Mouse (Mus musculus): ENCODE measurements around the gene Sf3b6. TPM values are rescaled to one million over a fixed set of nuclear protein-coding genes. Genes with fewer than 3 reads are reported as not detected.

The Sf3b6 gene
- polyA plus RNA-seq, 1 experiment from 2014 or later, result 174 TPM

DNA sequence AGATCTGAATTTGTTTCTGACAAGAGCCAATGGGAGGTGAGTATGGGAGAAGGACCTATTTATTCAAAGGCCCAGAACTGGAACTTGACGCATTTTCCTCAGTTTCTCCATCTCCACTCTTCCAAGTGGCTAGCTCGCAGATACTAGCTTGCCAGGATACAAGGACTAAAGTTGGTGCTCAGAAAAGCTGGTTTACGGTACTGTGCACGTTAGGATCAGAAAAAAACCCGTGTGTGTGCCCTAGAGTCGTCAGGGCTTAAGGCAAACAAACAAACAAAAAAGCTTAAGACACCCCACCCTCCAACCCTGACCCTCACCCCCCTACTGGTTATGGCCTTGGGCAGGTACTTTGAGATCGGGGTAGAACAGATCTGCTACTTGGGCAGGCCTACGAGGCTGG lies 25.1 kb downstream of the Sf3b6 start:
- Histone ChIP-seq H3K9ac (no peak overlapping the region), H3K36me3 (no peaks in the 10 kb centered on the region), H3K27ac (replicated peaks) (no peak overlapping the region), H3K4me3 (no peak overlapping the region), H3K27me3 (peaks cover 4% of the 10 kb centered on the region; the same call in 1 of the 2 replicates), H3K4me1 (replicated peaks) (peaks cover 26% of the 10 kb centered on the region), H3K4me2 (no peak overlapping the region), H3K9me3 (no peaks in the 10 kb centered on the region)
- ATAC-seq (ENCODE audit: low FRiP score, low read depth), result no peak
- 88% methylated on average over 8 of the region's 8 CpGs for WGBS

DNA sequence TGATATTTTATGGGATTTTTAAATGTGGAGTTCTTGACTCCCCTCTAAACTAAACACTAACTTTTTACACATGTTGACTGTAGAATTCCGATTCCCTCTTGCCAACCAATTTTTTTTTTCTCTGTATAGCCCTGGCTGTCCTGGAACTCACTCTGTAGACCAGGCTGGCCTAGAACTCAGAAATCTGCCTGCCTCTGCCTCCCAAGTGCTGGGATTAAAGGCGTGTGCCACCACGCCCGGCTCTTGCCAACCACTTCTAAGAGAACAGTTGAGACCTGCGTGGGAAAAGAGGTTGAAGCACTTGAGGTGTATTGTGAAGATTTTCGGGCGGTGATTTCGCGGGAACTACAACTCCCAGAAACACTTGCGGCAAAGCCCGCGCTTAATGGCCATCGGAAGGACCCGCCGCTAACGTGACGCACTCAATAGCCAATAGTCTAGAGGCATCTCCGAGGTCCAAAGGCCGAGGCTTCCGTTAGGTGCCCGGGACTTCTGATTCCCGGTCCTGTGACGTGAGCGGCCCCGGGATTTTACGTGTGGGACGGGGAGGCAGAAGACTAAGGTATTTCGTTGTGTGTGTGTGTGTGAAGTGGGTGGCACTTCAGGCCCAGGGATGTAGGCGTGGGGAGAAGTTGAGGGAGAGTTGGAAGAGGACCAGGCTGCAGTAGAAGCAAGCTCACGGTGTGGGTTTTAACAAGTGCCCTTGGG lies 25.7 kb downstream of the Sf3b6 start, which contains the start of gene Wdcp:
Gene Wdcp, plus strand, starts transcription at position 414 of the 708 bp plus-strand sequence.
- no peaks in the 10 kb centered on the region for H3K36me3 ChIP-seq
- peaks cover 26% of the 10 kb centered on the region for H3K4me1 ChIP-seq (replicated peaks)
- H3K9ac ChIP-seq, result peak within 1 kb of the TSS; percentile 58
- 1% methylated on average over 30 of the region's 30 CpGs for WGBS
- peak within 1 kb of the TSS; percentile 53 for H3K27ac ChIP-seq (replicated peaks)
- H3K4me2 ChIP-seq, result peak within 1 kb of the TSS; percentile 88
- no peaks in the 10 kb centered on the region for H3K9me3 ChIP-seq
- peak; percentile 91 for ATAC-seq (ENCODE audit: low FRiP score, low read depth)
- H3K27me3 ChIP-seq, result peaks cover 4% of the 10 kb centered on the region; the same call in 1 of the 2 replicates
- peak within 1 kb of the TSS; percentile 71 for H3K4me3 ChIP-seq

DNA sequence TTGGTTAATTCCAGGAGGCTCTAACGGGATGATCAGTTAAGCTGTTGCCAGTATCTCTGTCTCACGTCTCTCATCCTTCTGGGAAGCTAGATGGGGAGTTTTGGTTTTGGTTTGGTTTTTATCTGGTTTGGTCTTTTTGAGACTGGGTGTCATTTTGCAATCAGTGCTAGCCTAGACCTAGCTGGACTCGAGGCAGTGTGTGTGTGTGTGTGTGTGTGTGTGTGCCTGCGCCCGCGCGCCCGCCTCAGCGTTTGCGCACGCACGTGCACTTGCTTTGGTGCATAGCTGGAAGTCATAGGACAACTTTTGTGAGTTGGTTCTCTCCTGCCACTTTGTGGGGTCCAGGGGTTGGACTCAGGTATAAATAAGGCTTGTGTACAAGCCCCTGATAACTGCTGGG lies 26.4 kb downstream of the Sf3b6 start:
- whole genome bisulfite sequencing, result 0% methylated on average over 12 of the region's 12 CpGs
- H3K27ac ChIP-seq (replicated peaks), result peak overlapping the region; percentile 53; the same call in 1 of the 2 replicates

DNA sequence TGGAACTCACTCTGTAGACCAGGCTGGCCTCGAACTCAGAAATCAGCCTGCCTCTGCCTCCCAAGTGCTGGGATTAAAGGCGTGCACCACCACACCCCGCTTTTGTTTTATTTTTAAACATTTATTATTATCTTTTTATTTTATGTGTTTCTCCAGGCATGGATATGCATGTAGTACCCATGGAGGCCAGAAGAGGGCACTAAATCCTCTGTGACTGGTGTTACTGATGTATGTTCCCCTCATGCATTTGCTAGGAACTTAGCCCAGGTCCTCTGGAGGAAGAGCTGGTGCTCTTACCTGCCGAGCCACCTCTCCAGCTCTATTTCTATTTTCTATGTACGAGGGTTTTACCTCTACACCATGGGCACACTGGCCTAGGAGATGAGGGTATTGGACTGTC lies 38.8 kb downstream of the Sf3b6 start:
- Histone ChIP-seq H3K36me3 (peaks cover 10% of the 10 kb centered on the region), H3K9ac (no peak overlapping the region), H3K4me1 (replicated peaks) (no peaks in the 10 kb centered on the region), H3K27me3 (no peaks in the 10 kb centered on the region), H3K9me3 (no peaks in the 10 kb centered on the region), H3K4me3 (no peak overlapping the region), H3K27ac (replicated peaks) (no peak overlapping the region), H3K4me2 (no peak overlapping the region)
- ATAC-seq (ENCODE audit: low FRiP score, low read depth), result no peak
- 98% methylated on average over 5 of the region's 5 CpGs for WGBS

More for the DNA sequence above, 26.4 kb downstream of the Sf3b6 start:
- ATAC-seq (ENCODE audit: low FRiP score, low read depth), result 0 out of 2 replicates have a peak, but pooled peaks have one; percentile 35
- Histone ChIP-seq H3K4me1 (replicated peaks) (peaks cover 26% of the 10 kb centered on the region), H3K4me2 (peak overlapping the region; percentile 65), H3K36me3 (no peaks in the 10 kb centered on the region; the same call in 1 of the 2 replicates), H3K9ac (peak overlapping the region; percentile 58), H3K9me3 (no peaks in the 10 kb centered on the region), H3K4me3 (peak overlapping the region; percentile 71), H3K27me3 (peaks cover 4% of the 10 kb centered on the region; the same call in 1 of the 2 replicates)

DNA sequence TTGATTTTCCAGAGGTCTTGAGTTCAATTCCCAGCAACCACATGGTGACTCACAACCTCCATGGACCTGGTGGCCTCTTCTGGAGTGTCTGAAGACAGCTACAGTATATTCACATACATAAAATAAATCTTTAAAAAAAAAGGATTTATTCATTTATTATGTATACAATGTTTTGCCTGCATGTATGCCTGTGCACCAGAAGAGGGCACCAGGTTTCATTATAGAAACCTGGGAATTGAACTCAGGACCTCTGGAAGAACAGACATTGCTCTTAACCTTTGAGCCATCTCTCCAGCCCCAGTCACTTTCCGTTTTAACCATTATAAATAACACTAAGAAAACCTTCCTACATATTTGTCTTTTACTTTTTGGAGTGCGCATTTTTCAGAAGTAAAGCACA lies 39.5 kb downstream of the Sf3b6 start:
- Histone ChIP-seq H3K4me3 (no peak overlapping the region), H3K36me3 (peaks cover 10% of the 10 kb centered on the region), H3K9ac (no peak overlapping the region), H3K27ac (replicated peaks) (no peak overlapping the region), H3K9me3 (no peaks in the 10 kb centered on the region), H3K4me1 (replicated peaks) (no peaks in the 10 kb centered on the region), H3K27me3 (no peaks in the 10 kb centered on the region), H3K4me2 (no peak overlapping the region)
- 91% methylated on average over 2 of the region's 2 CpGs for WGBS
- ATAC-seq (ENCODE audit: low FRiP score, low read depth), result no peak

DNA sequence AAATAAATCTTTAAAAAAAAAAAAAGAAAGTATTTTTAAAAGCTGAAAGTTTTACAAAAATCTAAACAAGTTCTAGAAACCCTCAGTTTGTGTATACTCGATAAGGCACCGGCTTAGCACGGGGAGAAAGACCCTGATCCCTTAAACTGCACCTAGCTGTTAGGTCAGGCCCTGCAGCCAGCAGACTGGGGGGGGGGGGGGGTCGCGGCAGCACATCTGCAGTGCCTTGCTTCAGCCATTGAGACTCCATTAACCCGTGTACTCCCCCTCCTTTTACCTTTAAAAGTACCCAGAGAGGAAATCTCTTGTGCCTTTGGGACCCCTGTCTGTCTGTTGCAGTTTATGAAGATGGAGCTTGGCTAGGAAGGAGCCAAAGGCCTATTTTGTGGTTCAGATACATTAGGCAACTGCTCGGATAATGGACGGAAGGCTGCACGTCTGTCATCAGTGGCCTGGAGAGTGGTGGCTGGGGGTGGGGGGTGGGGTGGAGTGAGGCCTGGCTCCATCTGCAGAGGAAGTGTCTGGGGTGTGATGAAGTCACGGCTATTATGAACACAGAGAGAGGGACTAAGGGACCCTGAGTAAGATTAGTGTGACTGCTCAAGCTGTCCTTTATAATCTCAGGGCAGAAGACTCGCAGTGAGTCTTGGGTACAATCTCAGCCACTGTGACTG lies 42.0 kb downstream of the Sf3b6 start:
- Histone ChIP-seq H3K27ac (replicated peaks) (no peak overlapping the region), H3K4me2 (no peak overlapping the region), H3K36me3 (peaks cover 5% of the 10 kb centered on the region; the same call in 1 of the 2 replicates), H3K4me3 (no peak overlapping the region), H3K27me3 (no peaks in the 10 kb centered on the region), H3K9ac (no peak overlapping the region), H3K9me3 (no peaks in the 10 kb centered on the region), H3K4me1 (replicated peaks) (0 out of 2 replicates have a peak, but pooled peaks cover under 1% of the 10 kb centered on the region)
- ATAC-seq (ENCODE audit: low FRiP score, low read depth), result 0 out of 2 replicates have a peak, but pooled peaks have one; percentile 9
- WGBS, result 36% methylated on average over 11 of the region's 11 CpGs

DNA sequence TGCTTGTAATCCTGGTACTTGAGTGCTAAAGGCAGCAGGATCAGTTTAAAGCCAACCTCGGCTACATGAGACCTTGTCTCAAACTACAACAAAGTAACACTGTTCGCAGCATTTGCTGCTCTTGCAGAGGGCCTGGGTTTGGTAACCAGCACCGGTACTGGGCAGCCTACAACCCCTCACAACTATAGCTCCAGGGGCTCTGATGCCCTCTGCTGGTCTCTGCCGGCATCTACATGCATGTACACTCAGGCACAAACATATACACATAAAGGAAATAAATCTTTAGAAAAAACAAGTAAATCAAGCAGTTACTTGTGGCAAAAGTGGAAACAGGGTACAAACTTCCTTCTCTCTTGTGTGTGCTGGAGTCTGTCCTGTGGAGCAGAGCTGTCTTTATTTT lies 45.3 kb downstream of the Sf3b6 start:
- H3K27ac ChIP-seq (replicated peaks), result no peak overlapping the region
- H3K4me1 ChIP-seq (replicated peaks), result 0 out of 2 replicates have a peak, but pooled peaks cover 3% of the 10 kb centered on the region
- no peak overlapping the region for H3K9ac ChIP-seq
- H3K27me3 ChIP-seq, result no peaks in the 10 kb centered on the region
- no peak overlapping the region for H3K4me3 ChIP-seq
- no peak for ATAC-seq (ENCODE audit: low FRiP score, low read depth)
- H3K36me3 ChIP-seq, result no peaks in the 10 kb centered on the region
- H3K4me2 ChIP-seq, result no peak overlapping the region
- WGBS, result 90% methylated on average over 4 of the region's 4 CpGs
- H3K9me3 ChIP-seq, result no peaks in the 10 kb centered on the region

DNA sequence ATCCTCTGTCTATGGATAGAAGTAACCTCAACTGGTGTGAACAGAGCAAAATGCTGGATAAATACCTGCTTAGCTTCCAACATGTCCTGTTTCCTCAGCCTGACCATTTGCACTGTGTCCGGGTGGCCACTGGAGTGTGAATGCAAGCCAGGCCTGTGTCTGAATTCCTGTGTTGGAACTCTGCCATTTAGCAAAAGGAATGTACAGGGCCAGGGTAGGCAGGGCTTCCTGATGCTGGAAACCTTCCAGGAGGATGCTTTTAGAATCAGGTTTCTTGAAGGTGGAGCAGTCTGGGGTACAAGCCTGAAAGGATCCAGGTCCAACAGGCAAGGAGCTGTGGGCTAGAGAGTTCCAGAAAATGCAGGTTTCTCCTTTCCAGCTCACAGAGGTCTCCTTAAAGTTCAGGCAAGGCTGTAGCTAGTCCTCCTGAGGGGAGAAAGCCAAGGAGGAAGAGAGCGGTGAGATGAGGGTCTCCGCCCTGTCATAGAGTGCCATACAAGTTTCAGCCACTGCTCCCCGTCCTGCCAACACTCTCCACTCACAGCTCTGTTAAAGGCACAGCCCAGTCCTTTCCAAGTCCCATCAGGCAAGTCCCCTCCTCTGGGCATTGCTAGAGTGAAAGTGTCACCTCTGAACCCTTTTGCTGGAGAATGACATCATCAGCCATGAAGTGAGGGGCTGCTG lies 46.5 kb downstream of the Sf3b6 start:
- Histone ChIP-seq H3K27ac (replicated peaks) (no peak overlapping the region), H3K9ac (no peak overlapping the region), H3K9me3 (no peaks in the 10 kb centered on the region), H3K36me3 (no peaks in the 10 kb centered on the region), H3K27me3 (no peaks in the 10 kb centered on the region), H3K4me2 (no peak overlapping the region), H3K4me3 (no peak overlapping the region), H3K4me1 (replicated peaks) (0 out of 2 replicates have a peak, but pooled peaks cover 3% of the 10 kb centered on the region)
- WGBS, result 79% methylated on average over 4 of the region's 4 CpGs
- no peak for ATAC-seq (ENCODE audit: low FRiP score, low read depth)

DNA sequence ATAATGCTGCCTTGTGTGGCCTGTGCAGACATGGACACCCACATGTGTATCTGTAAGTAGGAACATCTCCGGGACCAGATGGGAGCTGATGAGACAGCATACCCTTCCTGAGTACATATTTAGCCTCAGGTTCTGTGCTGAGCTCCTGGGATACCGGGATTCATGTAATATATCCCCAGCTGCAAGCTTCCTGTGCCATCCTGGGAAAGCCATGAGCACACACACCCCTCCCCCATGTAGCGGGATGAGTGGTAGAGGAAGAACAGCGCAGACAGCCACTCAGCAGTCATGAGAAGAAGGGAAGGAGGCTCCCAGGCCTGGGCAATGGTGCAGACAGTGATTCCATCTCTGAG lies 47.0 kb downstream of the Sf3b6 start:
- H3K4me1 ChIP-seq (replicated peaks), result 0 out of 2 replicates have a peak, but pooled peaks cover 3% of the 10 kb centered on the region
- no peaks in the 10 kb centered on the region for H3K27me3 ChIP-seq
- H3K9ac ChIP-seq, result no peak overlapping the region
- no peak overlapping the region for H3K4me3 ChIP-seq
- H3K27ac ChIP-seq (replicated peaks), result no peak overlapping the region
- 61% methylated on average over 4 of the region's 4 CpGs for WGBS
- H3K36me3 ChIP-seq, result no peaks in the 10 kb centered on the region
- no peaks in the 10 kb centered on the region for H3K9me3 ChIP-seq
- no peak for ATAC-seq (ENCODE audit: low FRiP score, low read depth)
- H3K4me2 ChIP-seq, result no peak overlapping the region

DNA sequence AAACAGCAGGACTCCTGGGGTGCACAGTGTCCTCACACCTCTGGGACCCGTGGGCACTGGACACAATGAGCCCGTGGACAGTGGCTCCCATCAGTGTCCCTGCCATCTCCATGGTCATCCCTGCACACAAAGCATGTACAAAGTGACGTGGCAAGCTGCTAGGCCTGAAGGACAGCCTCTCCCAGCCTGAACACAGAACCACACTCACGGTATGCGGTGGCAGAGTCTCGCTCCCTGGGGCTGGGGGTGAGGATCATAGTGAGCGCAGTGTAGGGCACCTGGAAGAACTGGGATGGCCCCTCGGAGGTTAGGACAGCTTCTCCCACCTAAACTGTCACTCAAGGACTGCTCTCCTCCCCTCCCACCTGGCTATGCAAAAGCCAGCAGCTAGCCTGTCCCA lies 51.6 kb downstream of the Sf3b6 start:
- no peak overlapping the region for H3K4me2 ChIP-seq
- H3K4me3 ChIP-seq, result no peak overlapping the region
- no peak overlapping the region for H3K9ac ChIP-seq
- no peaks in the 10 kb centered on the region for H3K27me3 ChIP-seq
- H3K9me3 ChIP-seq, result no peaks in the 10 kb centered on the region
- H3K4me1 ChIP-seq (replicated peaks), result peaks cover 7% of the 10 kb centered on the region
- no peak for ATAC-seq (ENCODE audit: low FRiP score, low read depth)
- WGBS, result 73% methylated on average over 8 of the region's 8 CpGs
- no peak overlapping the region for H3K27ac ChIP-seq (replicated peaks)
- H3K36me3 ChIP-seq, result no peaks in the 10 kb centered on the region

DNA sequence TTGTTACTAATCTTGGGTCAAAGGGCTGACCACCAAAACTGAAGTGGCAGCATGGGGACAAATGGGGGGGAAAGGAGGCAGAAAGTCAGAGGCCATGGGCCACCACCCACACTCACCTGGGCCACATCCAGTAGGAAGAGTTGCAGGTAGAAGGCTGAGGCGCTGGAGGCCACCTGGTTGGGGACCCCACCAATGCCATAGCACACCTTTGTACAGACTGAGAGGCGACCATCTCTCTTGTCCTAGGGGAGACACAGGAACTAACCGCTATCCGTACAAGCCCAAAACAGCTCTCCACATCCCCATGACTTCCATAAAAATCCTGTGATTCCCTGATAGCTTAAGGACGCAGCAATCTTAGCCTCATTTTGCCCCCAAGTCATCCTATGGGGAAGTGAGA lies 53.9 kb downstream of the Sf3b6 start:
- Histone ChIP-seq H3K9ac (no peak overlapping the region), H3K27me3 (no peaks in the 10 kb centered on the region), H3K36me3 (no peaks in the 10 kb centered on the region), H3K4me3 (no peak overlapping the region), H3K9me3 (no peaks in the 10 kb centered on the region), H3K4me2 (no peak overlapping the region), H3K4me1 (replicated peaks) (peaks cover 12% of the 10 kb centered on the region), H3K27ac (replicated peaks) (no peak overlapping the region)
- WGBS, result 93% methylated on average over 5 of the region's 5 CpGs
- no peak for ATAC-seq (ENCODE audit: low FRiP score, low read depth)

DNA sequence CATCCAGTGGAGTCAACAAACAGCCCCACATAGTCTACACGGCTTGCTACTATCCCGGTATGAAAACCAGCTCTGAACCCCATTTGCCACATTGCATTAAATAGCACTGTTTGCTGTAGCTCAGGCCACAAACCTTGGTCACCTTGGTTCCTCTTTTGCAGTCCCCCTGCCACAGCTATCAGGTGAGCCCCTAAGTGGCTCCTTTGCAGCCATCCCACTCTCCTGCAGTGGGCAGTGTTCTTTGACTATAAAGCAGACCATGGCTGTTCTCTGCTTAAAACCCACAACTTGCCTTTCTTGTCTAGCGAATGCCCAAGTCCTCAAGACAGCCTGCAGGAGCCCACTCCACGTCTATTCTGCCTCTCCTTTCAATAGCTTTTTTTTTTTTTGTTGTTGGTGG lies 54.9 kb downstream of the Sf3b6 start:
- H3K4me2 ChIP-seq, result no peak overlapping the region
- no peak overlapping the region for H3K9ac ChIP-seq
- no peak overlapping the region for H3K4me3 ChIP-seq
- no peak for ATAC-seq (ENCODE audit: low FRiP score, low read depth)
- no peaks in the 10 kb centered on the region for H3K27me3 ChIP-seq
- no peaks in the 10 kb centered on the region for H3K9me3 ChIP-seq
- H3K4me1 ChIP-seq (replicated peaks), result peaks cover 12% of the 10 kb centered on the region
- no peak overlapping the region for H3K27ac ChIP-seq (replicated peaks)
- H3K36me3 ChIP-seq, result no peaks in the 10 kb centered on the region
- 57% methylated on average over 4 of the region's 4 CpGs for WGBS

Data from hindbrain, embryonic 15.5 days (tissue).